Mouse (Mus musculus) hindlimb bud, embryonic 11.5 days (tissue): ENCODE results near the gene Traf2.

Source experiments
- DNase-seq: peaks from one replicate; pipeline ENCODE4 v3.0.0-alpha.2; 2012; ENCODE audit warnings: low read depth, low spot score; ENCODE audit errors: extremely low spot score

Traf2 gene

GRCm38 (mm10) chr2:25498622-25499478 lies 47.9 kb downstream of the Traf2 start:
- DNase-seq, result no peak

- no peak for DNase-seq
Measured at GRCm38 (mm10) chr2:25497846-25498575, 48.7 kb downstream of the Traf2 start.

DNA sequence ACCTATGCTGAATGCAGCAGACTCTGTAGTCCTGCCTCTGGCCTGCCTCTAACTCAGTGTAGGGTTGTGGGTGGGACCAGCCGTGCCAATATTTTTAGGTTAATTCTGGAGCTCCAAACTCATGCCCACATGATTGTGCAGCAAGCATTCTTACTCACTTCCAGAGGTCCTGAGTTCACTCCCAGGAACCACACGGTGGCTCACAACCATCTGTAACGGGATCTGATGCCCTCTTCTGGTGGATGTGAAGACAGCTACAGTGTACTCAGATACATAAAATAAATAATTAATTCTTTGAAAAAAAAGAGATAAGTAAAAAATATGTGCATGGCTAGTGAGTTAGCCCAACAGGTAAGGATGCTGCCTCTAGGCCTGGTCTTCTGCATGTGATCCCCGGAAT lies 50.3 kb downstream of the Traf2 start:
- no peak for DNase-seq

DNA sequence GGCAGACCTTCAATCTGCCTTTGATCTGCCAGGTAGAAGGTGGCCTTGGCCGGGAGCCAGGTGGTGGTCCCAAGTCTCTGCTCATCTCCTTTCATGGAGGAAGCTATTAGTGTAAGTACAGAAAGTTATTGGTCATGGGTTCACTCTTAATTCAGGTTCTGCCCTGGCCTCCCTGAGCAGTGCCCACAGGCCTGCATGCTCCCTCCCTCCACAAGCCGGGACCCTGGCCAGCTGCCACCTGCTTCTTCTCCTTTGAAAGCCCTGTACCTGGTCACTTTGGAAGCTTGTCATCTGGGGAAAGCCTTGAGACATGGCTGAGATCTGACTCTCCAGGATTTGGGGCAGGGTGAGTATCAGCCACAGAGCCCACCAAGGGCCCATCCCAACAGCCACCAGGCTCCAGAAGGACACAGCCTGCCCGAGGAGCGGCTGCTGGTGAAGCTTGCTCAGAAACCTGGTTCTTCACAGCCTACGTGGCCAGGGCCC lies 53.2 kb downstream of the Traf2 start, which contains the start of gene Lcn12:
TSS of gene Lcn12 (minus strand) at position 436 of the 486 bp plus-strand sequence.
- no peak for DNase-seq

- DNase-seq, result no peak
Measured at GRCm38 (mm10) chr2:25492988-25493387, 53.8 kb downstream of the Traf2 start.

DNA sequence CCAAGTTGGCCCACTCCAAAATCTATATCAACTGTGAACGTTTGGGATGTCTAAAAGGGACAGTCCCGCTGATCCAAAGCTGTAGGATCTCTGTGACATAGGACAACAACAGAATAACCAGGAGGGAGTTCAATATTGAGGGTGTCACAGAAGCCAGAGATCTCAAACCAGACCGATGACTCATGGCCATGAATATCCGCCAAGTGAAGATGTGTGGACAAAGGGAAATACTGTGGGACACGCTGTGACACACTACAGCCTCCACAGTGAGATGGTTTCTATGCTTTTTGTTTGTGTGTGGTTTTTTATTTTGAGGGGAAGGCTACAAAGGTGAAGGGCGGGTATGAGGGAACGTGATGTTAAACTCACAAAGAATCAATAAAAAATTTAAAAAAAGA lies 58.1 kb downstream of the Traf2 start:
- DNase-seq, result no peak

- DNase-seq, result no peak
Measured at GRCm38 (mm10) chr2:25487965-25488670, 58.6 kb downstream of the Traf2 start.

GRCm38 (mm10) chr2:25484901-25485647 lies 61.7 kb downstream of the Traf2 start:
- no peak for DNase-seq

GRCm38 (mm10) chr2:25482969-25483368 lies 63.8 kb downstream of the Traf2 start:
- DNase-seq, result no peak

DNA sequence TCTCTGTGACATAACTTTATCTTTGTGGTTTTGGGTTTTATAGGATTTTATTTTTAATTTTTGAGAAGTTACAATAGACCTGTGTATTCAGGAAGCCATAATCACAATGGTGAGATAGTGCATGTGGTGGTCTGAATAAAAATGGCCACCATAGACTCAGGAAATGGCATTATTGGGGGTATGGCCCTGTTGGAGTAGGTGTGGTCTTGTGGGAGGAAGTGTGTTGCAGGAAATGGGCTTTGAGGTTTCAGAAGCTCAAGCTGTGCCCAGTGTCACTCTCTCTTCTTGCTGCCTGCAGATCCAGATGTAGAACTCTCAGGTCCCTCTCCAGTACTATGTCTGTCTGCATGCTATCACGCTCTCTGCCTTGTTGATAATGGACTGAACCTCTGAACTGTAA lies 66.2 kb downstream of the Traf2 start:
- no peak for DNase-seq

DNA sequence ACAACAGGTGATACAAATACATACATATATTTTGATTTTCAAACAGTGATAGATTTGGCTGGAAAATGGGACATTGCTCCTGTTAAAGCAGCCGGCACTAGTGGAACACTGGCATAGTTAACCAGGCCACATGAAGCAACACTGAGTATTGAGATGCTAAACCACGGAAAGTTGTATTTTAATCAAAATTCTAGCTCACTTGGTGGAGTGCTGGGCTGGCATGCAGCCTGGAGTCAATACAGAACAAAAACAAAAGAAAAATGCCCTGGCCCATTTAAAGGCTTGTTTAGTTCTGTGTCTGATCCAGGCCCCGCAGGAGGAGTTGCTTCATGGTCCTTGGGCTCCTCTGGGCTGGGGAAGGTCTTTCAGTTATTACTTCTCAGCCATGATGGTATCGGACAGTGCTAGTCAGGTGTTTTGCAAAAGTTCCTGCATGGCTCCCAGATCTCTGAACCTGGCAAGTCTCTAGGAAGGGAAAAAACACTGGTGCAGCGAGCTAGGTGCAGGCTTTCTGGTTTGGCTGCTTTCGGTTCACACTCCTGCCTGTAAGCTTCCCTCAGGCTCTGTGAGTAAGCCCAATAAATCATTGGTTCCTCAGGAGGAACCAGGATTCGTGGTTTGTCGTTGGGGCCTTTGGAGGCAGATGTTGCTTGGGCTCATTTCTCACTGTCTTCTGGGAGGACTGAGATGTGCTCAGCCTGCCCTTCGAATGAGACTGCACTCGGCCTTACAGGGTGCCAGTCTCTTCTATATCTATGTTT lies 67.0 kb downstream of the Traf2 start:
- DNase-seq, result no peak

DNA sequence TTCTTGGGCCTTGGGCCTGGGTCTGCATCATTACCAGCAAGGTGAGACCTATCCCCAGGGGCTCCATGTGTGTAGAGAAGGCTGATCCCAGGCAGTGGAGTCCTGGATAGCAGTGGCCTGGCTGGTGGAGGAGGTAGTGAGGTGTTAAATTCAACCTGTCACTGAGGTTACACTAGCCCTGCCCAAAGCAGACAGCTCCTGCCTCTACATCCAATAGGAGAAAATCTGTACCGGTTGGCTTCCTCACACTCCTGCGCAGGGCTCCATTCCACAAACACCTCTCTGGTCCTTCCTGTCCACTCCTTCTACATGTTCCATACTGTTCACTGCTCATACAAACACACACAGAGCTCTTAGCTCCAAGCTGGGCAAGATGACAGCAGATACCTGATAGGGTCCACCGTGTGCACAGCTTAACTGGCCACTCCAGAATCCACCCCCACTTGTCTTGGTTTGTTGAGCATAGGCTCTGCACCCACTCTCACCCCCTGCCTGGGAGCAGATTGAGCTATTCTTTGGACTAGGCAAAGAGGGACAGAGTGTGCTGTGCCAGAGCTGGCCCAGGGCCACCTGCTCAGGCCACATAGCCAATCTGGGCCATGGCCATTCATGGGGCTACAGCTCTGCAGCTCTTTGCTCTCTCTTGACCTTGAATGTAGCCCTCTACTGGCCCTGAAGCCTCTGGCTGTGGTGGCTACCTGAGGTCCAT lies 68.6 kb downstream of the Traf2 start:
- DNase-seq, result no peak

- no peak for DNase-seq
Measured at GRCm38 (mm10) chr2:25477541-25477940, 69.2 kb downstream of the Traf2 start.

- DNase-seq, result no peak
Measured at GRCm38 (mm10) chr2:25472550-25472949, 74.2 kb downstream of the Traf2 start.

GRCm38 (mm10) chr2:25469969-25470368 lies 76.8 kb downstream of the Traf2 start, which contains the start of gene Ptgds:
Gene Ptgds, minus strand, starts transcription at chr2:25470046.
- DNase-seq, result no peak

DNA sequence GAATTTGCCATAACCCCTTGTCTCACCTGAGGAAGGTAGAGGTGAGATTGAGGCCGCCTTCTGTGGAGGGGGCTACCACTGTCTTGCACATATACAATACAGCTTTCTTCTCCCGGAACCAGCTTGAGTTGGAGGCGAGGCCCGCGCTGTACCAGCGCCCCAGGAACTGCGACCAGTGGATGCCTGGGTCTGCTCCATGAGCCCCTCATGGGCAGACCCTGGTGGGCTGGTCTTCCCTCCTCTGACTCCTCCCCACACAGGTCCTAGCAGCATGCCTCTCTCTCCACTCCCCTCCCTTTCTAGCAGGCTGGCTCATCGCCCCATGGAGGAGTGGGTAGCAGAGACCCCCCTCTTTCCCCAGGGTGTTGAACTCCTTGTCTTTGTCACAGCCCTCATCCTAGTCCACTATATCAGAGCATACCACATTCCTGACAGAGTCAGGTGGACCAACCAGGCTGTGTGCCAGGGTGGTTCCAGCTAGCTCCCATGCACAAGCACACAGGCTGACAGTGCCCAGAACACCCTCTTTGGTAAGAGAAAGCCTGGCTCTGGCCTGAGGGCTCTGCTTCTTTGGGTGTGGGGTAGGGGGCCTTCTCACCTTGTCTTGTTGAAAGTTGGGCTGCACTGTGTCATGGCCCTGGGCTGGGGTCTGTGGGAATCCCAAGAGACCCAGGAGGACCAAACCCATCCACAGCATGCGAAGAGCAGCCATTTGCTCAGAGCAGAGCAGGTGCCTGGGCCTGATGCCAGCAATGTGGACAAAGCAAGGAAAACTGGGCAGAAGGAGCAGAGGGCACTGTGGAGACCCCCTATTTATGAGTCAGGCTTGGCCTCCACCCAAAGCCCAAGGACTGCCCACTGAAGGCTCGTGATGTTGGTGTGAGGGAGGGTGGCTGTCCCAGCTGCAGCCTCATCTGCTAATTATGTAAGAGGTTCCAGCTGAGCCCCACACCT lies 77.5 kb downstream of the Traf2 start:
- DNase-seq, result no peak
